In genomic region chr10:117952116-117953025, GRCm38 (mm10) we compare ENCODE assay signal across 9 mouse cellular contexts.
DNase-seq lines count a peak whose midpoint lies in the region; ATAC-seq and TF ChIP-seq lines count a peak whose summit lies in the region.
"Had no signal": no experiment of that assay in that cellular context is flagged by ENCODE, and none has a peak within 500 bp of the region (broad histone marks: within the 10 kb centered on the region; RNA-seq: fewer than 3 reads in every experiment).

No protein-coding gene starts in this region.

- H3K4me3 ChIP-seq in heart, embryonic 11.5 days (ENCODE audit: low read depth, low read length) = no peak overlapping the region
- H3K4me3 ChIP-seq in bone marrow, adult 2 months (replicated peaks; ENCODE audit: control insufficient read depth, low read depth, low read length) = peak overlapping the region; percentile 3
- no peak overlapping the region for H3K4me3 ChIP-seq in macrophage (ENCODE audit: inconsistent target)
- no peak overlapping the region for H3K4me3 ChIP-seq in midbrain, embryonic 16.5 days (ENCODE audit: low read depth, low read length)

- peak; percentile 10 to 14 for DNase-seq in heart, postnatal 10 days
- DNase-seq in thymus, postnatal 0 days (ENCODE audit: low spot score) = peak; percentile 73
- DNase-seq in gastrocnemius, adult 18-20 months (ENCODE audit: low spot score) = no peak
- DNase-seq in layer of hippocampus, adult 11-12 months (ENCODE audit: low spot score) = no peak
- DNase-seq: embryo, embryonic 11 days had no signal

- intact Hi-C loops in heart, postnatal 10 days (cut with DNase I) = no loop called here

- no peak overlapping the region for H3K9ac ChIP-seq in heart, embryonic 11.5 days (ENCODE audit: low read depth, low read length)
- H3K9ac ChIP-seq in midbrain, embryonic 16.5 days (ENCODE audit: low read depth, low read length) = no peak overlapping the region

- no peaks in the 10 kb centered on the region for H3K27me3 ChIP-seq in heart, embryonic 11.5 days (ENCODE audit: control insufficient read depth, insufficient read depth, low read length)
- H3K27me3 ChIP-seq in midbrain, embryonic 16.5 days (ENCODE audit: control insufficient read depth, insufficient read depth, low read depth, low read length) = no peaks in the 10 kb centered on the region

- no peak overlapping the region for H3K27ac ChIP-seq in heart, embryonic 11.5 days (ENCODE audit: low read depth, low read length)
- H3K27ac ChIP-seq in bone marrow, adult 2 months (ENCODE audit: control insufficient read depth, insufficient read depth, low read depth, low read length, poor library complexity) = peak overlapping the region; percentile 81
- H3K27ac ChIP-seq in macrophage = peak overlapping the region; percentile 58
- H3K27ac ChIP-seq in midbrain, embryonic 16.5 days (ENCODE audit: low read length) = no peak overlapping the region

- no peak for TF ChIP-seq POLR2A in bone marrow, adult 2 months (IDR thresholded peaks at IDR 0.05; ENCODE audit: borderline replicate concordance, control insufficient read depth, low read depth, low read length)

- no peak for ATAC-seq in heart, embryonic 11.5 days (replicated peaks; ENCODE audit: insufficient number of reproducible peaks, low FRiP score, low TSS enrichment)
- ATAC-seq in midbrain, embryonic 16.5 days = no peak

- H3K36me3 ChIP-seq in heart, embryonic 11.5 days (ENCODE audit: control insufficient read depth, insufficient read depth, low read length) = no peaks in the 10 kb centered on the region
- no peaks in the 10 kb centered on the region for H3K36me3 ChIP-seq in macrophage (ENCODE audit: inconsistent target)
- H3K36me3 ChIP-seq in midbrain, embryonic 16.5 days (ENCODE audit: control insufficient read depth, insufficient read depth, low read length) = no peaks in the 10 kb centered on the region

- H3K79me2 ChIP-seq in macrophage (ENCODE audit: inconsistent target) = no peaks in the 10 kb centered on the region

- no peak overlapping the region for H3K4me2 ChIP-seq in heart, embryonic 11.5 days
- no peak overlapping the region for H3K4me2 ChIP-seq in midbrain, embryonic 16.5 days (ENCODE audit: low read length)

- no peaks in the 10 kb centered on the region for H3K9me3 ChIP-seq in heart, embryonic 11.5 days (replicated peaks; ENCODE audit: control insufficient read depth, low read length)
- H3K9me3 ChIP-seq in midbrain, embryonic 16.5 days (replicated peaks; ENCODE audit: control insufficient read depth, low read length, poor library complexity, severe bottlenecking) = no peaks in the 10 kb centered on the region

- no peak for TF ChIP-seq CTCF in bone marrow, adult 2 months (IDR thresholded peaks at IDR 0.05; ENCODE audit: control insufficient read depth, insufficient read depth, low read length)

- 65% methylated on average over 26 of the region's 26 CpGs for WGBS in heart, embryonic 11.5 days (ENCODE audit: insufficient replicate concordance)
- WGBS in bone marrow, adult 2 months = 31% methylated on average over 26 of the region's 26 CpGs
- 47% methylated on average over 26 of the region's 26 CpGs for WGBS in macrophage (ENCODE audit: missing documents)
- WGBS in midbrain, embryonic 16.5 days = 82% methylated on average over 26 of the region's 26 CpGs

- H3K4me1 ChIP-seq in heart, embryonic 11.5 days (ENCODE audit: control insufficient read depth, insufficient read depth, low read length) = no peaks in the 10 kb centered on the region
- H3K4me1 ChIP-seq in bone marrow, adult 2 months (ENCODE audit: control insufficient read depth, insufficient read depth, low read length) = peaks cover 5% of the 10 kb centered on the region
- H3K4me1 ChIP-seq in midbrain, embryonic 16.5 days (ENCODE audit: control insufficient read depth, insufficient read depth, low read length) = no peaks in the 10 kb centered on the region

Comparison
In these comparisons a context has a peak if more than half of its experiments do, and no peak if none do; other contexts are left out.
1. DNase-seq: peak in heart, postnatal 10 days (2 of 2) and thymus, postnatal 0 days (single experiment); none in gastrocnemius, adult 18-20 months (single experiment) and layer of hippocampus, adult 11-12 months (single experiment).
2. H3K27ac ChIP-seq: peak in bone marrow, adult 2 months (single experiment) and macrophage (single experiment); none in heart, embryonic 11.5 days (single experiment) and midbrain, embryonic 16.5 days (single experiment).